Mouse (Mus musculus) limb, embryonic 11.5 days (tissue): ENCODE data around the gene Olfr794. TPM values are rescaled to one million over a fixed set of nuclear protein-coding genes. Genes with fewer than 3 reads are reported as not detected.

ENCODE experiments used
- microRNA-seq: library from miRNA; unstranded; fragments of <30 nt; microRNA quantifications from one replicate; pipeline ENCODE4, GENCODE M21; 2016
- polyA plus RNA-seq: library from polyadenylated mRNA; unstranded; fragments of >200 nt; fragmentation: Nextera tagmentation; extraction: Ambion mirVana; gene quantifications from 2 replicates; pipeline ENCODE4 v1.2.1, GENCODE M21; 2014

Gene Olfr794
- polyA plus RNA-seq, 1 experiment from 2014 or later = not detected

Small RNA genes lying within 50 kb of the gene (microRNA-seq; reads per million reads assigned to microRNA genes)
- not detected for gene Gm23252

Other genes starting within 250 kb of the Olfr794 start
- gene Olfr780, start 249.5 kb upstream of the Olfr794 start, polyA plus RNA-seq = not detected in 2 replicates
- gene Olfr781, start 238.8 kb upstream of the Olfr794 start, polyA plus RNA-seq = not detected in 2 replicates
- gene Olfr782, start 218.8 kb upstream of the Olfr794 start, polyA plus RNA-seq = not detected in 2 replicates
- 0.04 and 0.06 TPM in 2 replicates for gene Olfr784, start 183.6 kb upstream of the Olfr794 start, polyA plus RNA-seq
- not detected in 2 replicates for gene Olfr785, start 162.2 kb upstream of the Olfr794 start, polyA plus RNA-seq
- gene Olfr786, start 140.3 kb upstream of the Olfr794 start, polyA plus RNA-seq = not detected in 2 replicates
- not detected in 2 replicates for gene Olfr787, start 105.8 kb upstream of the Olfr794 start, polyA plus RNA-seq
- gene Olfr788, start 96.7 kb upstream of the Olfr794 start, polyA plus RNA-seq = not detected in 2 replicates
- gene Olfr789, start 82.9 kb upstream of the Olfr794 start, polyA plus RNA-seq = not detected in 2 replicates
- not detected in 2 replicates for gene Olfr790, start 69.2 kb upstream of the Olfr794 start, polyA plus RNA-seq
- not detected in 2 replicates for gene Olfr791, start 45.9 kb upstream of the Olfr794 start, polyA plus RNA-seq
- not detected in 2 replicates for gene Olfr792, start 28.5 kb upstream of the Olfr794 start, polyA plus RNA-seq
- not detected in 2 replicates for gene Olfr796, start 44.9 kb downstream of the Olfr794 start, polyA plus RNA-seq
- not detected in 2 replicates for gene Olfr798, start 60.3 kb downstream of the Olfr794 start, polyA plus RNA-seq
- gene Olfr799, start 69.8 kb downstream of the Olfr794 start, polyA plus RNA-seq = not detected in 2 replicates
- gene Olfr800, start 90.0 kb downstream of the Olfr794 start, polyA plus RNA-seq = not detected in 2 replicates
- gene Olfr801, start 106.2 kb downstream of the Olfr794 start, polyA plus RNA-seq = not detected in 2 replicates
- gene Olfr802, start 120.5 kb downstream of the Olfr794 start, polyA plus RNA-seq = not detected in 2 replicates
- not detected in 2 replicates for gene Olfr803, start 126.6 kb downstream of the Olfr794 start, polyA plus RNA-seq
- gene Olfr804, start 135.6 kb downstream of the Olfr794 start, polyA plus RNA-seq = not detected in 2 replicates
- gene Olfr805, start 161.7 kb downstream of the Olfr794 start, polyA plus RNA-seq = not detected in 2 replicates
- gene Olfr806, start 174.3 kb downstream of the Olfr794 start, polyA plus RNA-seq = not detected in 2 replicates
- not detected in 2 replicates for gene Olfr807, start 190.1 kb downstream of the Olfr794 start, polyA plus RNA-seq
- not detected in 2 replicates for gene Olfr808, start 197.8 kb downstream of the Olfr794 start, polyA plus RNA-seq
- gene Olfr809, start 207.0 kb downstream of the Olfr794 start, polyA plus RNA-seq = not detected in 2 replicates
- not detected in 2 replicates for gene Olfr810, start 227.3 kb downstream of the Olfr794 start, polyA plus RNA-seq
- gene Olfr811, start 236.7 kb downstream of the Olfr794 start, polyA plus RNA-seq = not detected in 2 replicates